In the genomic region with DNA sequence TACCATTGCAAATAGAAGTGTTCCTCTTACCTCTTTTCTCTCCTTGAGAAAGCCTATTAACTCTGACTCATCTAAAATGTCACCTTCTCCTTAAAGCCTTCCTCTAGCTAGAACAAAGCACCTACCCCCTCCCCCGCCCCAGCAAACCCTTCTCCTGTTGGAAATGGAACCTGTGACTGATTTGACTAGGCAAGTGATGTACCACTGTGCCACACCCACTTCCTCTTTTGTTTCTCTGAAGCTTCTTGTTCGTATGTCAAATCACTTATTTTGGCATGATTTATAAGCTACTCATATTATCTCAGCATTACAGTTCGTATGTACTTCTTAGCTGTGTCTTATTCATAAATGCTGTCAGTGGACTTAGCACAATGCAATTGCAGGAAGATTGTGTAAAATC, we compare ENCODE assay signal across 32 mouse cellular contexts.
DNase-seq lines count a peak whose midpoint lies in the region; ATAC-seq and TF ChIP-seq lines count a peak whose summit lies in the region.
"Had no signal": no experiment of that assay in that cellular context is flagged by ENCODE, and none has a peak within 500 bp of the region (broad histone marks: within the 10 kb centered on the region; RNA-seq: fewer than 3 reads in every experiment).

No protein-coding gene starts in this region.

- no peak overlapping the region for H3K4me2 ChIP-seq in forebrain, postnatal 0 days (ENCODE audit: low read depth)
- H3K4me2 ChIP-seq in forebrain, embryonic 12.5 days, result no peak overlapping the region
- H3K4me2 ChIP-seq: heart, embryonic 12.5 days; kidney, embryonic 15.5 days; limb, embryonic 13.5 days; liver, embryonic 12.5 days; midbrain, embryonic 13.5 days; neural tube, embryonic 13.5 days had no signal

- H3K27me3 ChIP-seq in forebrain, postnatal 0 days (ENCODE audit: insufficient read depth, low read length), result no peaks in the 10 kb centered on the region
- H3K27me3 ChIP-seq in forebrain, embryonic 12.5 days, result 0 out of 2 replicates have a peak, but pooled peaks cover 3% of the 10 kb centered on the region
- H3K27me3 ChIP-seq: heart, embryonic 12.5 days; kidney, embryonic 15.5 days; liver, embryonic 12.5 days; midbrain, embryonic 13.5 days; neural tube, embryonic 13.5 days had no signal

- no peaks in the 10 kb centered on the region for H3K36me3 ChIP-seq in forebrain, postnatal 0 days (ENCODE audit: insufficient read depth)
- no peaks in the 10 kb centered on the region for H3K36me3 ChIP-seq in forebrain, embryonic 12.5 days (replicated peaks)
- H3K36me3 ChIP-seq: heart, embryonic 12.5 days; kidney, embryonic 15.5 days; limb, embryonic 13.5 days; liver, embryonic 12.5 days; neural tube, embryonic 13.5 days had no signal

- no peak overlapping the region for H3K9ac ChIP-seq in forebrain, postnatal 0 days
- no peak overlapping the region for H3K9ac ChIP-seq in forebrain, embryonic 12.5 days
- H3K9ac ChIP-seq: heart, embryonic 12.5 days; kidney, embryonic 15.5 days; limb, embryonic 13.5 days; liver, embryonic 12.5 days; midbrain, embryonic 13.5 days; neural tube, embryonic 13.5 days had no signal

- ATAC-seq in forebrain, postnatal 0 days, result peak; percentile 79; the same call in 1 of the 2 replicates
- no peak for ATAC-seq in forebrain, embryonic 12.5 days (ENCODE audit: low FRiP score)
- peak; percentile 25 for ATAC-seq in inflammation-experienced regulatory T-cells, adult 6 months
- ATAC-seq: forebrain, embryonic 14.5 days; hindbrain, postnatal 0 days; liver, embryonic 12.5 days; midbrain, embryonic 13.5 days; Patski had no signal

- H3K4me3 ChIP-seq in forebrain, postnatal 0 days (ENCODE audit: low read depth, low read length), result no peak overlapping the region
- H3K4me3 ChIP-seq in forebrain, embryonic 12.5 days (replicated peaks), result no peak overlapping the region
- H3K4me3 ChIP-seq: heart, embryonic 12.5 days; kidney, embryonic 15.5 days; limb, embryonic 13.5 days; liver, embryonic 12.5 days; midbrain, embryonic 13.5 days; neural tube, embryonic 13.5 days had no signal

- no peak for TF ChIP-seq CTCF in forebrain, postnatal 0 days (IDR thresholded peaks at IDR 0.05; ENCODE audit: low read depth)

- H3K9me3 ChIP-seq in forebrain, postnatal 0 days (ENCODE audit: low read length), result no peaks in the 10 kb centered on the region
- no peaks in the 10 kb centered on the region for H3K9me3 ChIP-seq in forebrain, embryonic 12.5 days
- H3K9me3 ChIP-seq: heart, embryonic 12.5 days; kidney, embryonic 15.5 days; limb, embryonic 13.5 days; liver, embryonic 12.5 days; midbrain, embryonic 13.5 days; neural tube, embryonic 13.5 days had no signal

- H3K27ac ChIP-seq in forebrain, postnatal 0 days (ENCODE audit: low read depth, low read length), result no peak overlapping the region
- no peak overlapping the region for H3K27ac ChIP-seq in forebrain, embryonic 12.5 days
- H3K27ac ChIP-seq: hindbrain, postnatal 0 days; kidney, embryonic 15.5 days; limb, embryonic 13.5 days; liver, embryonic 12.5 days; midbrain, embryonic 13.5 days; neural tube, embryonic 13.5 days had no signal

- peak; percentile 4 for DNase-seq in forebrain, postnatal 0 days
- peak; percentile 7 for DNase-seq in ZHBTc4 (ENCODE audit: low read depth, low spot score)
- no peak for DNase-seq in urinary bladder, postnatal 25 days (ENCODE audit: low spot score)
- DNase-seq in natural killer cell, adult 2 months (ENCODE audit: low spot score in 2 of 2), result no peak
- no peak for DNase-seq in testis, postnatal 10 days (ENCODE audit: low spot score)
- DNase-seq in frontal cortex, adult 2 months (ENCODE audit: extremely low spot score in 1 of 2, low spot score in 1 of 2), result no peak
- DNase-seq: adrenal gland, postnatal 36 days; cerebellum, adult 11-12 months; cerebellum, postnatal 36 days; gastrocnemius, postnatal 14 days; heart, adult 11 months; heart, postnatal 10 days; kidney, adult 11 months; kidney, postnatal 36 days; layer of hippocampus, postnatal 36 days; lung, adult 18-20 months; lung, postnatal 10 days; retina, postnatal 1 day; right cerebral cortex, postnatal 25 days; spleen, adult 18-20 months; thymus, postnatal 4 days had no signal

- no peaks in the 10 kb centered on the region for H3K4me1 ChIP-seq in forebrain, postnatal 0 days (ENCODE audit: insufficient read depth)
- H3K4me1 ChIP-seq in forebrain, embryonic 12.5 days, result no peaks in the 10 kb centered on the region
- H3K4me1 ChIP-seq: heart, embryonic 12.5 days; kidney, embryonic 15.5 days; limb, embryonic 13.5 days; liver, embryonic 12.5 days; midbrain, embryonic 13.5 days; neural tube, embryonic 13.5 days had no signal

- 64% methylated on average over 3 of the region's 3 CpGs for WGBS in forebrain, postnatal 0 days
- 76% methylated on average over 3 of the region's 3 CpGs for WGBS in forebrain, embryonic 12.5 days

Comparison
In these comparisons a context has a peak if more than half of its experiments do, and no peak if none do; other contexts are left out.
1. DNase-seq: peak in forebrain, postnatal 0 days (single experiment) and ZHBTc4 (single experiment); none in urinary bladder, postnatal 25 days (single experiment), natural killer cell, adult 2 months (0 of 2), testis, postnatal 10 days (single experiment) and frontal cortex, adult 2 months (0 of 2).